Mouse (Mus musculus) right cerebral cortex, postnatal 25 days (tissue): Measurements from ENCODE around the gene Olfr986.
"Not testable (repeated sequence)": the region's sequence is repeated elsewhere in the genome, so short reads cannot be mapped to it uniquely, and the experiment has no call there.

Source experiments
- DNase-seq: peaks from one replicate; pipeline ENCODE4 v3.0.0; 2022

The Olfr986 gene

DNA sequence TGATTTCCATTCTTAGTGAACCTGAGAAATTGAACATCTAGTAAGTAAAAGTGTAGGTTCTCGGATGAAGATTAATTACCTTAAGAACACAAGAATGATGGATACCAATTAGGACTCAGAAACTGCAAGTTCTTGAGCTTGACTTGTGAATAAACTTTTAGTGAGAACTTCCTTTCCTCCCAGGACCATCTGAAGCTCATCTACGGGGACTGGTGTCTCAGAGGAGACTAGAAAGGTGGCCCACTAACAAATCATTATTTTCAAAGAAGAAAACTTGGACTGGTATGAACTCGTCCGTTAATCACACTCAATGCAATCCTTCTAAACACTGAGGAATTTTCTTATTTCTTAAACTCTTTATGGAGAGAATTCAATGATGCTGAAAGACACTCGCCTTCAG lies at the start of gene Olfr986:
TSS of gene Olfr986 (plus strand) at position 301 of the 400 bp plus-strand sequence.
- DNase-seq, result no peak

DNA sequence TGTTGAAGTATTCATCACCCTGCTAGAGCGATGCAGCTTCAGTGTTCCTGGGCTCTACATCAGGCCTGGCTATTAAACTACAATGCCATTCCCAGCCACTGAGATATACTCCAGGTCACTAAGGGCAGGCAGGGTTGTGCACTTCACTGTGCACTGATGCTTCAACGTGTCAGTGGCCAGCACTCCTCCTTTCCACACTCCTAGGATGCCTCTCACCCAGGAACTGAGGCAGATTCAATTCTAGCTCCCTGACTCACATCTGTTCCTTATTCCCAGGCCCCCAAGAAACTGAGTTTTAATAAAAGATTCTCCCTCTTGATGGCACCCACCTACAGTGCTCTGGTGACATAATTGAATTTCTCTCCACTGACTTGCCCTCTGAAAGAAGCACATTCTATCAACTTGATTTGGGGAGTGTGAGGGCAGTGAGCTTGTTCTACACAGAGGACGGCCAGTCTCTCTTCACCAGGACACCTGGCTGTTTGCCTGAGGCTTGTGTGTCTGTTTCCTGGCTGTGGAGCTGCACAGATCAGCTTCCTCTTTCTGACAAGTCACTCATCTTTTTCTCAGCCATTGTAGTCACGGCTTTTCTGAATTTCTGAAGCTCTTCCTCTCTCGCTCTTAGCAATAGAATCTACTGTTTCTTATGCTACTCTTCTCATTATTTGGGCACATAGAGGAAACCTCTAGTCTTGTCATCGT lies 43.6 kb upstream of the Olfr986 start:
- no peak for DNase-seq

DNA sequence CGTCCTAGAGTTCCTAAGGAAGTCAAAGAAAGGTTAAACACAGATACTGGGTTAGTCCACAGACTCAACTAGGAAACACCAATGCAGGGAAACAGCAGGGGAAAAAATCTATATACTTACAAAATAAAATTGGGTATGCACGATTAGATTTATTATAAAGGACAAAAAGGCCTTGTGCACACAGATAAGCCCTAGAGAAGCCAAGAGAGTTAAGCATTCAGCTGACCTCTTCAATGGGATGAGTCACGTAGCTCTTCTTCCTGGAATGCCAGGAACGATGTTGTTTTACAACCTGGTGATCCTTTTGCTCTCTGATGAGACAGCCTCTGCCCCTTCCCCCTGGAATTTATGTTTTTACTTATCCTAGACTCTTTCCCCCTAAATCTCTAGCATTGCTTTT lies 41.2 kb upstream of the Olfr986 start:
- DNase-seq, result no peak

DNA sequence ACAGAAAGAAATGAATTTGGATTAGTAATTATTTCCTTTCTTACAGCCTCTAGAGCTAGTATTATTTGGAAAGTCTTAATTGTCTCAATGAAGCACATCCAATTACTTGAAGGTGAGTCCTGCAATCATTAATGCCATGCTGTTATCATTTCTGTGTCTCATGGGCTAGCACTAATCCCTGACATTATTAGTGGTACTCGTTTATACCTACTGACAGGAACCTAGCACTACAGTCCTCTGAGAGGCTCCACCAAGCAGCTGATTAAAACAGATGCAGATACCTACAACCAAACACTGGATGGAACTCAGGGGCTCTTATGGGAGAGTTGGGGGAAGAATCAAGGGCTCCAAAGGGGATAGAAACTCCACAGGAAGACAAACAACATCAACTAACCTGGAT lies 39.2 kb upstream of the Olfr986 start:
- DNase-seq, result no peak

DNA sequence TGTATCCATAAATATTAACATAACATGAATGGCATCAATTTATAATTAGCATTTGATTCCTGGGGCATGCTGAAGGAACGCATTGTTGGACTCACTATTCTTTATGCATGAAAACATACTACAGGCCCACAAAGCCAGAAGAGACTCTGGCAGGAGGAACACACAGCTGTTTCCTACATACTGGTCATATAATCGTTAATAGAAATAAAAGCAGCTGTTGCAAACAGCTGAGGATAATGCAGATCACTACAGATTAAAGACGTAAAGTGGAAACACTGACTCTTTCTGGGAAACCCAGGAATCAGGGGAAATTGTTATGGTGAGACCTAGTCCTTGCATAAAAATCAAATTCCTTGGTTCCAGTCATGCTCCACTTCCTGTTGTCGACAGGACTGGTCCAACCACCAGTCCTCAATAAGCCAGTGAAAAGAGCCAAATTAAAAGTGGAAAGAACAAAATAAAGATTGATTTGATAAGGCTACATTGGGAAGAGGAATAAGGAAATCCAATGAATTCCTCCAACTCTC lies 25.5 kb upstream of the Olfr986 start:
- no peak for DNase-seq

DNA sequence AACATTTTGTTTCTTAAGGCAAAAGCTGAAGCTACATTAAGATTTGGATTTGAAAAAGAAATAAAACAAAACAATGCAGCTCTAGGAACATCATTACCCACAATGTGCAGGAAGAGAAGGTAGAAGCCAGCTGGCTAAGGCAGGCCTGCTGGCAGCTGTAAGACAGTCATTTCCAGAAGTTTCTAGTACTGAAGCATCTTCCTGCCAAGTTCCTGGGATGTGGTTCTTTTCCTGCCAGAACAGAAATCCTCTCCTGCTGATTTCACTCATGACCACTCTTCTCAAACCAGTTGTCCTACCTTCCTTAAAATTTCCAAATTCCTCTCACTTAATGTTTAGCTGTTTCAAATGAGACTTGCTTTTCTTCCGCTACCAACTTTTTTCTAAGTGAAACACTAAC lies 14.3 kb upstream of the Olfr986 start:
- no peak for DNase-seq

DNA sequence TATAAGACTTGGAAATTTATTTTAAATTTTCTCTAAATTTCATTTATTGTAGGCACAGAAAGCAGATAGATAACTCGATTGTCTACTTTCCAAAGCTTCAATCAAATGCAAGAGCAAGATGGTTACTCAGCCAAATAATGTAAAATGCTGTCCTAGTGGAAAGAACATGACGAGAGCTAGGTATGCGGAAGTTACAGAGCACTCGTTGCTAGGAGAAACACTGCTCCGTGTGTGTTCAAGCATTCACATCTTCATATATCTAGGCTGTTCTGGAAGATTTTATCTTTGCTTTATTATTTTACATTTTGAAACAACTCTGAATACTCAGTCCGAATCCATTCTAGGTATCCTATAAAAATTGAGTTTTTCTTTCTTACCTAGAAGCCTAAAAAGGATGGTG lies 3.7 kb upstream of the Olfr986 start:
- no peak for DNase-seq

DNA sequence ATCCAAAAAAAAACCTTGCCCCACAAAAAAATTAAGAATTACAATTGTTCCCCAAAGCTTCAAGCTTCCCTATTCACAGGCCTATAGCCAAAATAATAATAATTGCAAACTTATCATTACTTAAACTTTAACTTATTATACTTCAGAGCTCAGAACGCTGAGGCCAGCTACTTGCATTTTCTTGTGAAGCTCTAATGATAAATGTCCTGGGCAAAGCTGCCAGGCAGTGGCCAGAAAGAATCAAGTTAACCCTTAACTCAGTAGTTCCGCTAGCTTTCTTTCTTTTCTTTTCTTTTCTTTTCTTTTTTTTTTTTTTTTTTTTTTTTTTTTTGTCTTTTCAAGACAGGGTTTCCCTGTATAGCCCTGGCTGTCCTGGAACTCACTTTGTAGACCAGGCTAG lies 4.4 kb downstream of the Olfr986 start:
- not testable (repeated sequence) for DNase-seq

DNA sequence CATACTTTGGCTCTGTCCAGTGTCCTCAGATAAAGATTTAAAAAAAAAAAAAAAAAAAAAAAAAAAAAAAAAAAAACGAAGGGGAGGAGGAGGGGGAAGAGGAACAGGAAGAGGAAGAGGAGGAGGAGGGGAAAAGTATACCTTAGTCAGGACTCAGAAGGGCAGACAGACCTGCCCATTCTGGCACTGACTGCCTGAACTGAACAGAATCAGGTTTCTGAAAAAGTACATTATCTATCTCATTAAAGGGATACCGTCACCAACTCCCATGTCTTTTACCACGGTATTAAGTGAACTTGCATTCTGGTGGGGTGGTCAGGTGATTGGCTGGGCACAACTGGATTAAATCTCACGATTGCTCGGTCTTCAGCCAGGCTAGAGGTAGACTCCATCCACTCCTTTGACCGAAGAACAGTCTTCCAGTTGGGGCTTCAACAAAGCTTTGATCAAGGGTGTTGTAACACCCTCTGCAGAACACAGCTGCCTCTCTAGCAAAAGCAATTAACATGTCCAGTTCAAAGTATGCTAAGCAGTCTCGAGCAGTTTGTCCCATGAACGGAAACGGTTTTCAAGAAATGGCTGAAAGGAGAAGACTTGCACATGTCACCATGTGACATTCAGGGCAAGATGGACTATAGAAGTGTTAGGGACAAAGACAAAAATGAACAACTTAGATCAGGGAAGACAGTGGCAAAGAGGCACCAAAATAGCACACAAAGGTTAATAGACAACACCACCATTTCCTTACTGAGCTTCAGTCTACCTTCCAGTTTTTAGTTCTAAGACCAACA lies 10.6 kb downstream of the Olfr986 start:
- DNase-seq, result no peak

DNA sequence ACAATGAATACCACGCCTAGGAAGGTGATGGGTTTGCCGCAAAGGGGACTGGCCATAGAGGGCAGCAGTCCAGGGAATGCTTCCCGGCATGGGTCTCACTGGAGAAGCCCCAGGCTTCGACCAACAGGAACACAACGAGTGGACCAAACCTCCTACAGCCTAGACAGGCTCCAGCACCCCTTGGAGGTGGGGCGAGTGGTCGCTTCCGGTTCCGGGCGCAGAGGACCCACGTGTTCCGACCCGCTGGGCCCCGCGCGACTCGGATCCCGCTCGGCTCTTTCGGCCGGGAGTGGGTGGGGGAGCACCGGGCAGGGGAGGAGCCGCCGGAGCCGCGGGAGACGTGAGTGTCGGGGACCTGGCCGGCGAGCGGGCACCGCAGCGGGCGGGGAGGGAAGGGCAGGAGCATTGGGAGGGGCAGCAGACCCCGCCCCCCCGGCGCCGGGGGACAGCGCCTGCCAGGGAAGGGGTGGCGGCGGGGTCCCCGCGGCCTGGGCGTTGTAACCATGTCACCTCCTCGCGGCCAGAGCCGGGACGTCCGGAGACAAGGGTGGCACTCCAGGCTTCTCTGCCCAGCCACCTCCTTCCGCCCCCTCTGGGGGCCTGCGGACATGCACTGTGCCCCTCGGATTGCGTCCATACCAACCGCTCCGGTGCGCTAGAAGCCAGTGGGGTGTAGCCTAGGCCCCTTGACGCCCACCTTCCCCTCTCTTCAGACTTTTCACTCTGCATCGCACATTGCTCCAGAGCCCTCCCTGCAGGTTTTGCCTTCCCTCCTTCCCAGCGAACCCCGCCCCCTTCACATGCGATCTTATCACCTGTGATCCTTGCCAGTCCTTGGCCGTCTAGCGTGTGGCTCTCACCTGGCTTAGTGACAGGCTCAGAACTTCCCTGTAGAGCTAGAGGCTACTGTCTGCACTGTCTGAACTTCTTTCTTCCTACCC lies 11.6 kb downstream of the Olfr986 start, which contains the start of gene Zfp202:
TSS of gene Zfp202 (plus strand) at position 219 of the 941 bp plus-strand sequence.
- DNase-seq, result peak; percentile 88

DNA sequence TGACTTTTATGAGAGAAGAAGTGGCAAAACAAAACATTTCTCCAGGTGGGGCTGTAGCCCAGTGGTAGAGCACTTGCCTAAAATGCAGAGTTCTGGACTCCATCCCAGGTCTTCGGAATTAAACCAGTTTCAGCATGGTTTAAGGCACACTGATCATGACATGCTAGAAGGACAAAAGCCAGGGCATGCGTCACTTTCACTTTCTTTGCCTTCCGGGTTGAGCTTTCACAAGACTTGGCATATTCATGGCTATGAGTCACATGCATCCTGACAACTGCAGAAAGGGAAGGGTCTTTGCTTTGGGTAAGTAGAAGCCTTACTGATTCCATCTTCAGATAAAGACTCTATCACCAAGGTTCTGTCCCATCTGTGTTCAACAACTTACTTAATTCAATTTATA lies 15.3 kb downstream of the Olfr986 start:
- no peak for DNase-seq

DNA sequence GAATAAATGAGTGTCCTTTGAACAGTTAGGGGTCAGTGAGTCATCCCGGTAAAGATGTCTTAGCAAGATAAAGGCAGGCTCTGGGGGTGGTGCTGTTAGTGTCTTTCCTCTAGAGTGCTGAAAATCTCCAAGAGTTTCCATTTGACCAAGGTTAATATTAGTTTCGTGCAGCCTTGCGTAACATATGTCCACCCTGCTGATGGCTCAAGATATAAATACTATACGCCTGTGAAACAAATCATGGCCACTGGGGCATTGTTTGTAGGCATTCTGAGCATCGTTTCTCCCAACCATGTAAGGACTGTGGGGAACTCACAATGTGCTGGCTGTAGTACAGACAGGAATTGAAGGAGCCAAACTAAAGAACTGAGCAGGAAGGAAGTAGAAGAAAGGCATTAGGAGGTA lies 25.8 kb downstream of the Olfr986 start:
- DNase-seq, result no peak

DNA sequence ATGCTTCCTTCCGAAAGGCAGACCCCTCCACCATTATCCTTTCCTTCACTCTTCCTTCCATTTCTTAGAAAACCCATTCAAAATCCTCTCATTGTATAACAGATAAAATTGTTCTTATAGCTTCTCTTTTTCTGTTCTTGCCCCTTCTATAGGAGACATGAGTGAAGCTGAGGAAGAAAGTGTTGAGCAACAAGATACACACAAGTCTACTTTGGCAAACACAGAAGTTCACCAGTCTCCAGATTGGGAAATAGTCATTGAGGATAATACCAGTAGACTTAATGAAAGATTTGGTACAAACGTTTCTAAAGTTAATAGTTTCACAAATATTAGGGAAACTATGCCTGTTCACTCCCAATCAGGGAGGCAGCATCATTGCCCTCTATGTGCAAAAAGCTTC lies 30.0 kb downstream of the Olfr986 start:
- DNase-seq, result no peak

DNA sequence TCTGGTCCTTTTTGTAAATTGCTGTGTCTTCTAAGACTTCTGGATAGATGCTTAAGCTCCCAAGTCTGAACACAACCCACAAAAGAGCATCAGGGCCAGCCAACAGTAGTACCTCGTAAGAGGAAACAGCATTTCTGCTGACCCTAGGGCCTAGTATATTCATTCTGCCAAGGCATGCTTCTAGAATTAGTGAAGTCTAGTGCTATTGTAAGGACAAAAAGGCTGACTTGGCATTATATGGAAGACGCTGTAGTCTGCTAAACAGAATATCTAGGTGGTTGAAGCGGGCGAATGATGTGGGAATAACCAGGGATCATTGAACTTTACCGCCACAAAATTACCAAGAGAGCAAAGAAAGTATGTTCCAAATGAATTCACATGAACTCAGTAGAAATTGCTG lies 33.3 kb downstream of the Olfr986 start:
- no peak for DNase-seq

DNA sequence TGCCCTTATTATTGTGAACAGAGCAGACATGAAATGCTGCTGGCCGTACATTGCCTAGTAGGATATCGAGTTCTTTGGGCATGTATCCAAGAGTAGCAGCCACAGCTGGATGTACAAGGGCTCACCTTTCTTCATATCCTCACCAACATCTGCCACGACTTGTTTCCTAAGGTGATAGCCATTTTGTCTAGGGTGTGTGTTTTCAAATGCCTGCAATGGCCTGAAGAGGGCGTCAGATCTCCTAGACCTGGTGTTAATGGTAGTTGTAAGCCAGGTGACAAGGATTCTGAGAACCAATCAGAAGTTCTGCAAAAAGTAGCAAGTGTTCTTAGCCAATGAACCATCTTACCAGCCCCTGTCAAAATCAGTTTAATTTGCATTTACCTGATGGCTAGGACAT lies 35.9 kb downstream of the Olfr986 start:
- no peak for DNase-seq

DNA sequence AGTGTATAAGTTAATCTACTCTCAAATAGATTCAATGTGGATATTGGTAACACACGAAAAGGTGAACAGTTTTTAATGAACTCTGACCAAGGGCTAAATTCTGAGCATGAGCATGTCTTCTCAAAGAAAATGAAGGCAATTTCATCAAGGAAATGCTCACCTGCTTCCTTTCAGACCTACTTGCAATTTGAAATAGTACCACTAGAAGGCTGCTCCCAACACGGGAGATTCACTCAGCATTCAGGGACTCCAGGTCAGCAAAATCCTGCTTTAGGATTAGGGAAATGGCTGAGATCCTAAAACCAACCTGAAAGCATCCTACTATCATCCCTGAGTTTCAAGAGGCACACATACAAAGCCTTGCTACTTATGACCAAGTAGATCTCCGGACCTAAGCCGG lies 43.6 kb downstream of the Olfr986 start:
- DNase-seq, result no peak

DNA sequence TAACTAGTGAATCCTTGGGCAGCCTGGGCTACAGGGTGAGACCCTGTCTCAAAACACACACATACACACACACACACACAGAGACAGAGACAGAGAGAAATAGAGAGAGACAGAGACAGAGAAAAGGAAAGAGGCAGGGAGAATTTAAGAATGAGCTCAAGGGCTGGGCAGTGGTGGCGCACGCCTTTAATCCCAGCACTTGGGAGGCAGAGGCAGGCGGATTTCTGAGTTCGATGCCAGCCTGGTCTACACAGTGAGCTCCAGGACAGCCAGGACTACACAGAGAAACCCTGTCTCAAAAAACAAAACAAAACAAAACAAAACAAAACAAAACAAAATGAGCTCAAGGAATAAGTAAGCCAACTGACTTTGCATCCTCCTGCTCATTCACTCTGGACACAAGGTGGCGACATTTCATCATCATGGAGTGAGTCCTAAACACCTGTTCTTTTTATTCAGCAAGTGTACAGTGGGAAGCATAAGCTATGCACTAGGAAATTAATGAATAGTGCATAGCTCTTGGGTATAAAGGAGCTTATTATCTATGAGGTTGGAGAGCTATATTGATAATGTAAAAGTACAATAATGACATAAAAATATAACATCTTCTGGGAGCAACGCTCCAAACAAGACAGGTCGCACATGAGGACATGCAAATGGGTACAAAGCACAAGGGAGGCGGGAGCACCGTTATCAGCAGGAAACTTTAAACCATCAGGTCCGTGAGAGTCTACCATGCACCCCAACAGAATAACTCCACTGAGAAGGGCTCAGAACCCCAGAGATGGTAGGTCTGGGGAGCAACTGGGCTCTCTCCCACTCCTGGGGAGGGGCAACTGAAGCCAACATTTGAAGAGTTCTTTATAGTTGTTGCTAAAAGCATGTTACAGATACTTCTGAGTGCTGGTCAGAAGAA lies 47.4 kb downstream of the Olfr986 start:
- DNase-seq, result peak; percentile 37

DNA sequence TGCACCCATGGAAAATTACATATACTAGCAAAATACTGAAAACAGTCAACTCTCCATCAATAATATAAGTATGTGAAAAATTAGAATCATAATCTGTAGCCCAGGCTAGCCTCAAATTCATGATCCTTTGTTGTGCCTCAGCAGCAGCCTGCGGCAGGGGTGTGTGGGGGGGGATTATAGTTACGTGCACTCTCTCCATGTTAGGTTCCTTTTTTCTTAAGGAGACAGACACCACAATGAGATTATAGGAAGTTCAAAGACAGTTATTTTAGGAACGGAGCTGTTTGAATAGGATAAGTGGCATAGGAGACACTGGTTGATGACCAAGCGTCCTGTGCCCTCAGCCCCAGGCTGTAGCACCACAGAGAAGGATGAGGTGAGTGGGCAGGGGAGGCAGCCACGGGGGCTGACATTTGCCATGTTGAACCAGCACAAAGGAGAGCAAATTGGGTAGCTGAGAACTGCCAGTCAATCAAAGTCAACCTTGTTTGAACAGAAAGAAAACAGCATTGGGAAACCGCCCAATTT lies 48.1 kb downstream of the Olfr986 start:
- DNase-seq, result no peak

DNA sequence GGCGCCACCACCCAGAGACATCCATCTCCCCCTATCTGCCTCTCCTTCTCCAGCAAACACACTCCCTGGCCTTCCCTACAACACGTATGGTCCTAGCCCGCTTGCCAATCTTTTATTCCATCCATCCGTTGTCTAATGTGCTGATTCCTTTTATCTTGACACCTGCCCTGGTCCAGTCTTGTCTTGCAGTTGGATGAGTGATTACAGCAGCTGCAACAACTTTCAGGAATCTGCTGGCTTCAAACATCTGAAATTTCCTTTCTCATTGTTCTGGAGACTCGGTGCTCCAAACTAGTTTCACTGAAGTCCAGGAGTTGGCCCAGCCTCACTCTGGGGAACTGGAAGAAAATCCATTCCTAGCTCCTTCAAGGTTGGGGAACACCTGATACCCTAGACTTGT lies 48.8 kb downstream of the Olfr986 start:
- no peak for DNase-seq

DNA sequence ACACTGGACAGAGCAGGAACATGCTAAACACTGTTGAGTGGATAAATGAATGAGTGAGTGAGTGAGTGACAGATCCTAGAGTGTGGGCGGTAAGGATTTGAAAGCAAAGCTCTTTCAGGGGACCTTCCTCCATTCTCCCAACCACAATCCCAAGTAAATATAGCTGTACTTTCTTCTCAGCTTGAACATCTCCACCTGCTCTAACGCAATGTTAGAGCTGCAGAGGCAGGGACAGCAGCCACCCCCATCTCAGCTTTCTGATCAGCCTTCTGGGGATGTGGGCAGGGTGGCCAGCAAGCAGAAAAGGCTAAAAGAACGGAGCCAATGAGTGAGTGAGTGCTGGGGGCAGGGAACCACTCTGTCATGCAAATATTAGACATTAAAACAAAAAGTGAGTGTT lies 50.3 kb downstream of the Olfr986 start:
- DNase-seq, result no peak

DNA sequence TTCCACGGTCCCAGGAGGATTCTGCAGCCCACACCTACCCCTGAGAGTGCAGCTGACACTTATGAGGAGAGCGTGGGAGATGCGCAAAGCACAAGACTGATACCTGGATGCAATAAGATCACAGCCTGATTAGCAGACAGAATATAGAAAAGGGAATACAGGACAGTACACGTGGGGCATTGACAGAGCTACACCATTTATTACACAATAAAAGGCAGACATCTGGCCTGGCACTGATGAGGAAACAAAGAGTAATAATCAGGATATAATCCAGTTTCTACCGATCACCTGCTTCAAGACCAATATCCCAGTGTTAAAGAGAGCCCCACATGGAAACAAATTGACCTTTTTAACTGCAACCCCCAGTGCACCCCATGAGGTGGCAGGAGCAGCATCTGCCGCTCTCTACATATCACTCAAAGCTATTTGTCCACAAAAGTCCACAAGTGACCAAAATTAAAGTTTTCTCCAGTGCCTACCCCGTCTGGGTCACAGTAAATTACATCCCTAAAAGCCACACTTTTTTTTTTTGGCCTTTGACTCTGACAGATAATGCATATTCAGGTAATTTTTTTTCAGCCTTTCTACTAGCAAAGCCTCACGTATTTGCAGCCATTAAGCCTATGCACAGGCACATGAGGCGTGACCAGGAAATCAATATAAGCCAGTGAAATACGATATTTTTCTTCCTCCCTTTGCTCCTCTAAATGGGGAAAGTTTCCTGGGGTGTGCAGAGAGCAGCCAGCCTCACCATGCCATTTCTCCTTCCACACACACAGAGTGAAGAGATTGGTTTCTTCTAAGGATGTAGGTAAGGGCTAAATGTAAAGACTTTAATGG lies 53.7 kb downstream of the Olfr986 start:
- no peak for DNase-seq
